Mouse (Mus musculus) heart, adult 2 months (tissue): ENCODE measurements around the gene Topbp1.

ENCODE experiments used
- CTCF ChIP-seq: fragments of 200-600 bp; IDR thresholded peaks from 2 replicates; pipeline ENCODE4 v1.8.1; 2022; ENCODE audit warnings: antibody characterized with exemption, mild to moderate bottlenecking, moderate library complexity
- EP300 ChIP-seq: fragments of 200-500 bp; IDR thresholded peaks from 2 replicates; pipeline ENCODE4 v1.6.1; 2011; ENCODE audit warnings: low read depth, low read length, control low read depth; ENCODE audit not compliant: insufficient read depth

DNA sequence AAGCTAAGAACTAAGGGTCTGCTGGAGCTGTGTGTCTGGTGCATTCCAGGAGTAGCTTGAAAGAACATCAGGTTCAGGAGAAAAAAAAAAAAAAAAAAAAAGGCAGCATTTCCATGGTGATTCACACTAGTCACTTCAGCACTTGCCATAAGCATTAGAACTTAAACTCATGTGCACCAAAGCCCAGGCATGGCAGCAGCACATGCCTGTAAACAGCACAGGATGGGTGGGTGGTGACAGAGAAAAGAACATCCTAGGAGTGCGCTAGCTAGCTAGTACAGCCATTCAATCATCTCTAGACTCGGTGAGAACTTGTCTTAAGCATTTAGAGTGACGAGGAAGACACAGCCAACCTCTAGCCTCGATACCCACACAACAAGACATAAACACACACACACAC is 53.5 kb downstream of the Topbp1 start:
- TF ChIP-seq EP300, result no peak
- no peak for TF ChIP-seq CTCF
